Mouse (Mus musculus) testis, adult 2 months (tissue): ENCODE measurements around the gene Gm36210.

ENCODE experiments used
- CTCF ChIP-seq: fragments of 200-500 bp; IDR thresholded peaks from 2 replicates; pipeline ENCODE4 v1.5.1; 2012; ENCODE audit warnings: low read depth, mild to moderate bottlenecking, inconsistent platforms, low read length, moderate library complexity; ENCODE audit not compliant: control insufficient read depth, insufficient read depth, insufficient replicate concordance
- POLR2A ChIP-seq: fragments of 200-500 bp; IDR thresholded peaks from 2 replicates; pipeline ENCODE4 v1.6.1; 2012; ENCODE audit warnings: low read depth, mild to moderate bottlenecking, inconsistent platforms, low read length, moderate library complexity; ENCODE audit not compliant: control insufficient read depth

- TF ChIP-seq POLR2A = no peak
- TF ChIP-seq CTCF = peak; percentile 73; the same call in 1 of the 2 replicates
Observed at GRCm38 (mm10) chr7:4940068-4940479, 33.8 kb upstream of the Gm36210 start.
